Mouse (Mus musculus): ENCODE measurements at regions not wholly inside any gene's neighbourhood (a gene's known extent, or its start where the extent isn't known, plus 50 kb on each side); places are given as distances from the start of the nearest gene placed in this dataset.

DNA sequence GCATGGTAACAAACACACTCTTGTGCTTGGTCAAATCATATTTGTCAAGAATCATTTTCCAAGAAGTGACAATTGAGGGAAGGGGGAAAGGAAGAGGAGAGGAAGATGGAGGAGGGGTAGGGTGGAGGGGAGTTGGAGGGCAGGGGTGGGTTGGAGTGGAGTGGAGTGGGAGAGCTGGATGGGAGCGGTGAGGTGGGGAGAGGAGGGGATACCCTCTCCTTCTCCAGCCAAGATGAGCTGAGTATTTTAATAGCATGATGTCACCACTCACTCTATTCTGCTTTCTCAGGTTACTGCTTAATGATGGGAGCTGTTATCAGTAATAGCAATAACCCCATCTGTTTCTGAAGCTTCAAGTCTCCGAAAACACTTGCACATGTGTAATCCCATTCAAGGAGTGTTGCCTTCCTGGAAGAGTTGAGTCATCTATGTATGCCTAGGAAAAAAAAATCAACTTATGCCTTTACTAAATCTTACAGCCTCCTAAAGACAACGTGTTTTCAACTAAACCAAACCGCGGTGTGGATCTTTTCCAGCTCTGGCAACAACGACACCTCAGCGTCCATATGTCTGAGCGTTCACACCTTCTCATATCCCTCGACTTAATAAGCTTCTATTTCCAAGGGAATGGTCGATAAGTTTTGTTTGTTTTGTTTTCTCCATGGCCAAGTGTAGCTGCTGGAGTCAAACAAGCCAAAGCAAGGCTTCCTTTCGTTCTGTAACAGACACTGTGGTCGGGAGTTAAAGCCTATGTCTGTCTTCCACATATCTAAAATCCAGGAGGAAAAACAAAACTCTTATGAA is 187.0 kb upstream of the Mgmt start:
- DNase-seq: no peak

DNA sequence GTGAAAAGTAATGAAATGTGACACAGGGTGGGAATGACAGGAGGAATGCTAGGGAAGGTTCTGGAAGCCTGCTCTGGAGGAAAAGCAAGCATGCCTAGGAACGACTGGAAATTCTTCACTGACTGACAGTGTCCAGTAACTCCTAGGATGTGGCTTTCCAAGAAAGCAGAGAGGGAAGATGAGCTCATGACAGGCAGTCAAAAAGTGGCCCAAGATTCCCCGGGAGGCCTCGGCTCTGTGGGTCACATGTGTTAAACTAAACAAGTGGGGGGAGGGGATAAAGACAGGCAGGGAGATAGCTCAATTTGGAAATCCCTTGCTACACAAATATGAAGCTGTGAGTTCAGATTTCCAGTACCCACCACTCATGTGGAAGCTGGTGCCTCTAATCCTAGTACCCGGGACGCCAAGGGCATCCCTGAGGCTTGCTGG is 186.4 kb upstream of the Mgmt start:
- no peak for DNase-seq

DNA sequence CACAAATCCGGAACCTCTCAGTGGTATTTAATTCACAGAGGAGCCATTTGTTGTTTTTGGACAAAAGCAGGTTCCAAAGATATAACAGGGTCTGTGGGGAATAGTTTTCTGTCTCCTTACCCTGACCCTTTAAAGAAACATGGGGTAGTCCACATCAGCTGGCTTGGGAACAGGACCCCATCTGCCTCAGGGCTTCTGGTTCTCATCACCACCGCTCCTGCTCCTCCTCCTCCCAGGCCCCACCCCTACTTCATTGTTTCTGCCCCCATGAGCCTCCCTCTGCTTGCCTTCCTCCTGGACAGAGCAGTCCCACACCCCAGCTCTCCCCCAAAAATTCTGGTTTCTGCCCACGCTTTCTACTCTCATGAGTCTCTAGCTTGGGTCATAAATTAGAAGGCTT is 183.8 kb upstream of the Mgmt start:
- no peak for DNase-seq

DNA sequence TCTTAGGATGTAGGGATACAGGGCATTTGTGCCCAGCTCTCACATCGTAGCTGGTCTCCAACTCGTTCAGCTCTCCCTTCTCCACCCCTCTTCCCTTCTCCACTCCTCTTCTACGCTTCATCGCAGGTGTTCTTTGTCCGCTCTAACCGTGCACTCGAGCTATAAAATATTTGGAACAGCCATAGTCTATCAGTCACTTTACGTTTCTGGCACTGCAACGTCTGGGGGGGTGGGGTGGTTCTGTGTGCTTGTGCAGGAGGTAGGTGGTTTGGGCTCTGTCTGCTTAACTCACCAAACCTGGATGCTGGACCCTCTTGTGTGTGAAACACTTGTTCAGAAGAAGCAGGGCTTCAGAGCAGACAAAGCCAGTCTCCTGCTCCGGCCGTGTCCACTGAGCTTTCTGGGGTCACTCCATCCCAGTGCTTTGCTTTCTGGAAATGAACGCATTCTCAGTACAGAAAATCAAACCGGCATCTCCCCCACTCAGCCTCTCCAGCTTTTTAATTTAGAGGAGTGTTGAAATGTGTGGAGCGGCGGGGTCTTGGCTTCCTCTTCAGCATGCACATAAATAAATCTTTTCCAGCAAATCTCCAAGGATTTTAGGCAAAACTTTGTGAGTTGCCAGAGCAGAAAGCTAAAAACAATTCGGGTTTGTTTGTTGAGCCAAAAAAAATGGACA is 181.3 kb upstream of the Mgmt start:
- DNase-seq: no peak

DNA sequence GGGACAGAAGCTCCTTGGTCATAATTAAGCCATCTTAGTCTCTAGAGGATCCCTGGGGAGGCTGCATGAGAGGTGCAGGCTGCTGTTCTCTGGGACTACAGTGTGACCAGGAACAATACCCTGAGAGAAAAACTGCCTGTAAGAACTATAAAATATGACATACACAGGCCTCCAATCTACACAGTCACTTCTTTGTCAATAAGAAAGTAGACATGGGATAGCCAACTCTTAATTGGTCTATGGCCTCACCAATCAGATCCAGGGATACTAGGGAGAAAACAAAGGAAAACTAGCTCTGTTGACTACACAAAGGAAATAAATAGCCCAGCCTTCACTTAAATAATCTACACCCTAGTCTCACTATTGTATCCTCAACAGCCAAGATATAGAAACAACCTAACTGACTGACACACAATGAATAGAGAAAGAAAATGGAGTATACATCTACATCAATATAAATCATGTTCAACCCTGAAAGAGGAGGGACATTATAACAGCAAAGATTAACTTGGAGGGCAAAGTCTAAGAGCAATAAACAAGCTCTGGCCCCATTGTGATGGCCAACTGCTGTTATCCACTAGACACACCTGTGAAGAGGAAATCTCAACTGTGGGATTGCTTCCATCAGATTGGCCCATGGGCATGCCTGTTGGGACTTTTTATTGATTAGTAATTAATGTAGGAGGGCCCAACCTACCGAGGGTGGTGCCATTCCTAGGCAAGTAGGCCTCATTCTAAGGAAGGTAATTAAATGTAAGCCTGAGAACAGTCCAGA is 166.6 kb upstream of the Mgmt start:
- DNase-seq: no peak

DNA sequence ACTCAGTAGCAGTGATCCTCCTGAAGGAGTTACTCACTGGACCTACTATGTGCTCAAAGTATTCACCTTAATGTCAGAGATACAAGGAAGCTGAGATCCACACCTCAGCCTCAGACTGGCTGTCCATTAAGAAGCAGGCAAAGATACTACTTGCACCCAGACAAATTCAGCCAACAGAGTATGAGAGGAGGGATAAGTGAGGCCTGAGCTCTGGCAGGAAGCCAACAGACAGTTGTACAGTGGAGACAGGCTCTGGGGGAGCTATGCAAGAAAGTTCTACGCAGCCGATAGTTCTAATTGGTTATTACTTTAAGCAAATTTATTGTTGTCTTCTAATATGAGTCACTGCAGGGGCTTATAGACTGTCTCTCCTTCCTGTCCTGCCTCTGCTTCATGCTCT is 152.2 kb upstream of the Mgmt start:
- no peak for DNase-seq

DNA sequence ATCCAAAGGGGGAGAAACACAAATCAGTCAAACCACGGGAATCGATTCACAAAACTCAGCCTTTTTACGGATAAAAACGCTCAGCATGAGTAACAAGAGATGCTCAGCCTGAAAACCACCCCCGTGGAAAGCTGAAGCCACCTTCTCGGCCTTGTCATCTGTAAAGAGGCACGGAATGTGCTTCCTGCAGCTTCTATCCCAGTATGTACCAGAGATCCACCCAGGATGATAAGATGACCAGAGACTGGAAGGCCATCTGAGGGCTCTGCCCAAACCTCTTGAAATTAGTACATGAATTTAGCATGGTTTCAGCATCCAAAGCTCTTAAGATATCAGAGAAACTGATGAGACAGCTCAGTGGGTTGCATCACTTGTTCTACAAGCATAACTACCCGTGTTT is 149.0 kb upstream of the Mgmt start:
- DNase-seq: no peak

DNA sequence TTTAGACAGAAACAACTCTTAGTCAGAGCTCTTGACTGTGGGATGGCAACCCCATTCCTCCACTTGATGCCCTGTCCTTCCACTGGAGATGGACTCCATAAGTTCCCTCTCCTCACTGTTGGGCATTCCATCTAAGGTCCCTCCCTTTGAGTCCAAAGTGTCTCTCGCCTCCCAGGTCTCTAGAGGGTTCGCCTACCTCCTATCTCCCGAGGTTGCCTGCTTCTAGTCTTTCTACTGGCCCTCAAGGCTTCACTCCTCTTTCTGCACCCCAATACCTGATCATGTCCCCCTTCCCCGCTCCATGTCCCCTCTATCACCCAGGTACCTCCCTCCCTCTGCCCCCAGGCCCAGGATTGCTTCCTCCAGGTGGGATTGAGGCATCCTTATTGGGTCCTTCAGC is 142.9 kb upstream of the Mgmt start:
- no peak for DNase-seq

DNA sequence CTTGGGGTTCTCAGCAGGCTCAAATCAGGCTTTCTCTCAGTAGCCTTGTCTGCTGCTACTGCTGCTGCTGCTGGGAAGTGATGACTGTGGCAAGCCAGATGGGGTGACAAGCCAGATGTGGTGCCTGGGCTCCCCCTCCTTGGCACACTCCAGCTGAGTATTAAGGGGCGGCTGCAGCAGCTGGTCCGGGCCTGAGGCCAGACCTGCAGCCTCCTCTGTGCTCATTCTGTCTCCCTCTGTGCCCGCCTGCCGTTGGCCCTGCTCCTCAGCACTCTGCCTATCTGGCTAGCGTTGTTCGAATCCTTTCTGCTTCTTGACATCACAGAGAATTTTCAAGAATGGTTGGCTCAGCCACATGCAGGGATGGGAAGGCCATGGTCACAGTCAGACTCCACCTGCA is 139.6 kb upstream of the Mgmt start:
- DNase-seq: no peak

DNA sequence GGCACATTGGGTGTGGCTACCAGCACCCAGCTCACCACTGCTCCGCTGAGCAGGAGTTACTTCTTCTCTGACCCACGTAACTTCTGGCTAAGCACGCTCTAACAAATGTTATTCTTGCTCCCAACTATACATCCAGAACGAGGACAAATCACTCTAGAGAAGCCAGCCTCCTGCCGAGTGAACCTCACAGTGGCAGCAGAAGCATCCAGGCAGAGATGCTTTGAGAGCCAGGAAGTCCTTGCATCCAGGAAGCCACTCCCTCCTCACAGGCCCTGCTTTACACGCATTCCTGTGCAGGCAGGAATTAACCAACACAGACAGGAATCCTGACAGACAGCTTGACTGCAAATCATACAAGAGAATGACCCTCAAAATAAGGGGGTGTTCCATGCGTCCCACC is 129.4 kb upstream of the Mgmt start:
- no peak for DNase-seq

DNA sequence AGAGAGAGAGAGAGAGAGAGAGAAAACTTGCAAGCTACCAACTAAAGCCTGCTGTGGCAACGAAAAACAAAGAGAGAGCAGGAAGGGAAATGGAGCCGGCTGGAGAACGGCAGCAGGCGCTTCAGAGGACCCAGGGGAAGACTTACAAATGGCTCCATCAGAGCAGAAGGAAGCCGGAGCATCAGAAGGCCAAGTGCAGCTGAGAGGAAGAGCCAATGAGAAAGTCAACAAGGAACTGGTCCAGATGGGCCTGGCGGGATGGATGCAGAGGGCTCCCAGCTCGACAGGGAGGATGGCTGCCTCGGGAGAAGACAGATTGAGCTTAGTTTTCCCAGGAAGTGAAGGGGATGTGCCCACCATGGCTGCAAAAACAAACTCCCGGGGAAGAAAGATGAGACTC is 127.2 kb upstream of the Mgmt start:
- DNase-seq: no peak

DNA sequence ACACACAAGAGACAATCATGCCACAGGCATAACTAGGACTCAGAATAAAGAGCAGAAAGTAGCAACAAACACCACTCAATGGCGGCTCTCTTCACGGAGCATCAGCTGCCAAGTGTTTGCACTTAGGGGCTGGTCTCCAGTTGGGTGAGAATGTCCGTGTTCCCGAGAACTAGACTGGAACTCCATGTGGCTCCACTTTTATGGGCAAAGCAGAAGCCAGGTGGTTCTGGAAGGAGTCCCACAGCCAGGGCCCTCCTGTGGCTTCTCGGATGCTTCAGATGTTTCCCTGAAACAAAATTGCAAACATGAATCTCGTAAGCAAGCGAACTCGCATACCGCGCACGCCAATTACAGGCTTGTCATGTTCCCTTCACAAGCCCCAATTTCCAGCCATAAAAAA is 113.7 kb upstream of the Mgmt start:
- no peak for DNase-seq

DNA sequence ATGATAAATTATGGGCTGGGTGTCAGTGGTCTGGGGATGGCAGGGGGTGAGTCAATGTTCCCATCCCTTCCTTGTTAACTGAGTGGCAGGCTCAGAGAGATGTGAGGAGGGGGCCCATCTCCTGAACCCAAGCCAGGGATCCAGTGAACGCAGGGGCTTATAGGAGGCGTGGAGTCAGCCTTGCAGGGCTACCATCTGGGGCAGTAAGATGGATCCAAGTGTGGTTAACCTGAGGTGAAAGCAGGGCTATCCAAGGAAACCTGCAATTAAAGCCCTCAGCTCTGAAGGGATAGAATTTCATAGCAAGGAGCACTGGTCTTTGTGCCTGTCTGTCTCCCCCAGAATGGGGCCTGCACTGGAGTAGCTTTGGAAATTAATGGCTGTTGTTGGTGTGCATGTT is 103.3 kb upstream of the Mgmt start:
- DNase-seq: no peak

DNA sequence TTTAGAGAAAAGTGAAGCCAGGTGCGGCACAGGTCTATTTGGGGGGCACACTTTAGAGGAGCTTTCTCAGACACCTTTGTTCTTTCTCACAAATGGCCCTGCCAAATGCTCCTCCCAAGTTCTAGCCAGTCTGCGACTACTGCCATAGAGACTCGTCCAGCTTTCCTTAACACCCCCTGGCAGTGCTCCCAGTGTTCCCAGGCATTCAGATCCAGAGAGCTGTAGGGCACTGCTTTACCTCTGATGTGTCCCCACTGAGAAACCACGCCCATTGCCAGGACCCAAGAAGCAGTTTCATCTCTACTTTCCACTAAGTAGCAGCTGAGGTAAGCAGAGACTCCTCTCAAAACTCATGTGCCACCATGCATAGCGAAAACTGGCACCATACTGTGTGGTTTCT is 102.3 kb upstream of the Mgmt start:
- DNase-seq: no peak

DNA sequence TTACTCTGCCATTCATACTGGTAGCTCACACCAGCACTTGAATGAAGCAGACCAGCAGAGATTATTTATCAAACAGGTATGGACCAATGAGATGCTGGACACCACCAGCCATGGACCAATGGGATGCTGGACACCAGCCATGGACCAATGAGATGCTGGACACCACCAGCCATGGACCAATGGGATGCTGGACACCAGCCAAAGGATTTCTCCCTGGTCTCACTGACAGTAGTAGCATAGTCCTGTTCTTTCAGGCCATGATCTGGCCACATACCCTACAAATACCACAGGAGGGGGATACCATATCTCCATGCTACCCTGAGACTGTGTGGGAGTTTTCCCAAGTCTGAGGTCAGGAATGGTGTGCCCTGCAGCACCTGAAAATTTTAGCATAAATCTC is 98.0 kb upstream of the Mgmt start:
- no peak for DNase-seq

DNA sequence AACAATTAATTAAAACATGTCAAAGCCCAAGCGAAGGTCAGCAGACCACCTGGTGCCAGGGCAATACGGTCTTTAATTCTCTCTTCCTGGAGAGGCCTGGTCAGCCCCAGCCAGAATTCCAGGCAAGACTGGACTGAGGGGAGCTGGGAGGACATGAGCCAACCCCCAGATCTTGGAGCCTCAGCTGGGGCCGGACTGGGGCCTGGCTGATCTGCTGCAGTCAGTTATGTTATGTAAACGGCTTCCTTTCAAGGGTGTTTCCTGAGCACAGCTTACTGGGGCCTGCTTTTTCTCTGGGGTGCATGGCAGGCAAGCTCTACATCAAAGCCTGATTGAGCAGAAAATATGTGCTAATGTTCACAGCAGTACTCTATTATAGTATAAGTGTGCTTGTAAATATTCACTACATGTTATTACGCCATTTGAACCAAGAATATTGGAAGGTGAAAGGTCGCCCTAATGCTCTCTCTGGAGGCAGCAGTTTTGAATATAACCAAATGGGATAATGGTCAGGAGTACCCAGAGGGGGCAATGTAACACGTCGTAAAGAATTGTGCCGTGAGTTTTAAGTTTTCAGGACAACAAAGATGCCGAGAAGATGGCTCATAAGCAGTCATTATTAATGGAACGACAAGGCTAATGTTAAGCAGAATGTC is 96.5 kb upstream of the Mgmt start:
- DNase-seq: no peak

DNA sequence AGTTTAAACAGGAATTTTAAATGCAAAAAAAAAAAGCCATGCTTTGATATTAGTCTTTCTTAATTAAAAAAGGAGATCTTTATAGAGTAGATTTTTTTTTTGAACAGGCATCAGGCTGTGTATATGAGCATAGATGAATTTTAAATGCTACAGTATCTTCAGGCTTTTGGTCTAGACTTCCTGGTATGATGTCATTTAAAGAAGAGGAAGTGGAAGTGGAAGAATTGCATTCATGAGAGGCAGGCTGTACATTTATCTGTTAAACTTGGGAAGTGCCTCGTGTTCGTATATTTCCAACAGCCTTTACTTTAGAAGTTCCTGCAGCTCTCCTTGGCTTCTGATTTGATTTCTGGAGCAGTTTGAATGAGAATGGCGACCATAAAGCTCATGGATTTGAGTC is 95.8 kb upstream of the Mgmt start:
- DNase-seq: peak; percentile 1 to 3

DNA sequence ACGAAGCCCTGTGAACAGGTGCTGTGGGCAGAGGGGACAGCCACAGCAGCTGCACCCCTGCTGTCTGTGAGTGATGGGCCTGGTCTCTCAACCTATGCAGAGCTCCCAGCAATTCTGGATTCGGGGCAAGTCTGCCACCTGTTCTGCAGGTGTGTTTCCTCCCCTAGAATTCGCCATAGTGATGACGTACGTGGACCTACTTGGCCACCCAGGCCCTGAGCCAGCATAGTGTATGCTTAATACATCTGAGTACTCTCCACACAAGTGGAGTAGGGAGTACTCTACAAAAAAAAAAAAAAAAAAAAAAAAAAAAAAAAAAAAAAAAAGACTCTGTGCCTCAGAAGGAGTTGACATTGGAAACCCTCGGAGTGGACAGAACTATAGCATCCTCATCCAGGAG is 87.3 kb upstream of the Mgmt start:
- DNase-seq: no peak

DNA sequence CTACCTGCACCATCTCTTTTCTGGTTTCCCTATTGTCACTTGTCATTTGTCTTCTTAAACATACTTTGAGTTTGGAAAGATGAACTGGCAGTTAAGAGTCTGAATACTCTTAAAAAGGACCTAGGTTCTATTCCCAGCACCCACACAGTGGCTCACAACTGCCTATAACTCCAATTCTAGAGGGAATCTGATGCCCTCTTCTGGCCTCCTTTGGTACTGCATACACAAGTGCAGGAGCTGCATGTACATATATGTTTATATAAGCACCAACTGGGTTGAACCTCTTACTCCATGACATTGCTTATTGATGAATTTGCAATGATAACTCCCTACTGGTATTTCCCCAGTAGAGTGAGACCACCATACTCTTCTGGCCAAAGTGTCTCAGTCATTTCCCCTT is 86.4 kb upstream of the Mgmt start:
- DNase-seq: peak; percentile 5 to 11

DNA sequence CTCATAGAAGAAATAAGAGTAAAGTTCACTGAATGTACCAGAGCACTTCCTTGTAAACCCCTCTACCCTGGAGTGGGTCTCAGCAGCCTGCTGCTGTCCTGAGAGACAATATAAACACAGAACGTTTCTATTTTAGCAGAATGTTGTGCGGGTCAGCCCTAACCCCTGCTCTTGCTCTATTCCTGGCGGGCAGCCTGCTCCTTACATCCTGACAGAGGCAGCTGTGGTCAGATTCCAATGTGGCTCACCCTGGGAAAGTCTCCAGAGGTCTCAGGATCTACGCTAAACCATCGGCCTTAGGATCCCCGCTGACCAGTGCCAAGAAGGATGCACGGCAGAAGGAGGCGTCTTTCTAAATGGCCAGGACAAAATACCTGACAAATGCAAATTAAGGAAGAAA is 84.8 kb upstream of the Mgmt start:
- no peak for DNase-seq

DNA sequence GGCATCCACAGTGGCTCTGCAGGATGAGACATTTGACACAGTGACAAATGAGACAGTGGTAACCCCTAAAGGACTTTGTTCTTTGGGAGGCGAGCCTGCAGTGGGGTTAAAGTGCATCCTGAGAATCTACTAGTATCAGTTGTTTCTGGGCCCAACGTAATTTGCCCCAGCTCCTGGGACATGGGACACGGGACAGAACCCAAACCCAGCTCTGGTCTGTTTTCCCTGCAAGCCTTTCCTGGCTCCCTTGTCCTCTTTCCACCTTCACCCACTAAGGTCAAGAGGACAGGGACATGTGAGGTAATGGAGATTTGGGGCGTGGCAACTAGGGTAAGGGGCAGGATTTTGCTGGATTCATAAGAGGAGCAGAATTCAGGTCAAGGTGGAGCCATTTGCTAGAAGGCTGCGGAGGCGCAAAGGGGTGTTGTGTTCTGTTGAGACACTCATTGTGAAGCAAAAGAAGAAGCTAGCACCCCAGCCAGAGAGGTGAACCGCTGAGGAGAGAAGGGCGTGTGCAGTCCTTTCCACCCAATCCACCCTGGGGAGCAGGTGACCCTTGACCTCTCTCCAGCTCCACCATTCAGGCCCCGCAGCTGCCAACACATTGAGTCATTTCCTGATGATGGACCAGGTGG is 80.6 kb upstream of the Mgmt start:
- DNase-seq: no peak

DNA sequence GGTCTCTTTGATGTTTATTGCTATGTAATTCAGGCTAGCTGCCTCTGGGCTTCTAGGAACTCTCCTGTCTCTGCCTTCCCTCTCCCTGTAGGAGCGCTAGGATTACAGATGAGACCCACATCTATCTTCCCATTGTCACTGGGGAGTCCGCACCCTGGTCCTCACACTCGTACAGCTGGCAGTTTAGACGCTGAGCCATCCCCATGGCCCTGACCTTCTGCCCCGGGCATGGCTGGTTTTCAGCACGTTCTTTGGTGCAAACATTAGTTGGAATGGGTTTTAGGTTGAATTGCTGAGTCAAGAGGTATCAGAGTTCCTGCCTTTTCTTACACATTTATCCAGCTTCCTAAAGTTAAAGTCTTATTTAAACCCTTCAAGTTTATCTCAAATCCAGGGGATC is 79.7 kb upstream of the Mgmt start:
- DNase-seq: no peak

DNA sequence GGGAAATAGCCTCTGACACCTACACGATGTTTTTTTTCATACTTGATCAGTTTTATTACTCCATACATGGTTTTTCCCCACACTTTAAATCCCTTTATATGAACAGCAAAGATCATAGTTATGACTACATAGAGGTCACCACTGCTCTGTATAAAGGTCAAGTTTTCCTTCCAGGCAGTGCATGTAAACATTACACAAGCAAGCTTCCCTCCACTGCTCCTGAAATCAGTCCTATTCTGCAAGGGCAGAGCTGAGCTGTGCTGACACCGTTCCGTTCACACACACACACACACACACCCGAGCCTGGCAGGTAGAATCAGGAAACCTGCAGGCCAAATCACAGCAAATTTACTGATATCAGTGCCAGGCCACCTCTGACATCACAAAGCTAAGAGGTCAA is 74.1 kb upstream of the Mgmt start:
- no peak for DNase-seq

Data from B cell, adult 2 months (primary cell).